Mouse (Mus musculus): ENCODE data around the gene Hp. TPM values are rescaled to one million over a fixed set of nuclear protein-coding genes. Genes with fewer than 3 reads are reported as not detected.

The Hp gene
- polyA plus RNA-seq, 1 experiment from 2014 or later = 4.0 TPM

GRCm38 (mm10) chr8:109544049-109544448 is 34.9 kb downstream of the Hp start:
- peak overlapping the region; percentile 73 for H3K27ac ChIP-seq
- no peak overlapping the region for H3K4me2 ChIP-seq
- no peak for ATAC-seq (ENCODE audit: insufficient number of reproducible peaks, low FRiP score, low TSS enrichment, low read depth)
- peaks cover 32% of the 10 kb centered on the region for H3K36me3 ChIP-seq
- no peaks in the 10 kb centered on the region for H3K9me3 ChIP-seq
- H3K4me1 ChIP-seq = peaks cover 22% of the 10 kb centered on the region
- WGBS = 39% methylated on average over 3 of the region's 3 CpGs
- no peak overlapping the region for H3K4me3 ChIP-seq
- no peaks in the 10 kb centered on the region for H3K27me3 ChIP-seq
- no peak overlapping the region for H3K9ac ChIP-seq

- Histone ChIP-seq H3K4me2 (no peak overlapping the region), H3K9me3 (no peaks in the 10 kb centered on the region), H3K36me3 (peaks cover 20% of the 10 kb centered on the region), H3K27me3 (no peaks in the 10 kb centered on the region), H3K9ac (no peak overlapping the region), H3K4me3 (no peak overlapping the region), H3K27ac (peak overlapping the region; percentile 83), H3K4me1 (peaks cover 22% of the 10 kb centered on the region)
- WGBS = 36% methylated on average over 8 of the region's 8 CpGs
- peak; percentile 55 for ATAC-seq (ENCODE audit: insufficient number of reproducible peaks, low FRiP score, low TSS enrichment, low read depth)
These were observed 36.0 kb downstream of the Hp start for GRCm38 (mm10) chr8:109542748-109543519.

GRCm38 (mm10) chr8:109542165-109542564 is 36.8 kb downstream of the Hp start:
- Histone ChIP-seq H3K27me3 (no peaks in the 10 kb centered on the region), H3K9ac (no peak overlapping the region), H3K36me3 (peaks cover 13% of the 10 kb centered on the region), H3K27ac (peak overlapping the region; percentile 83), H3K4me1 (peaks cover 22% of the 10 kb centered on the region), H3K4me3 (no peak overlapping the region), H3K9me3 (no peaks in the 10 kb centered on the region), H3K4me2 (no peak overlapping the region)
- ATAC-seq (ENCODE audit: insufficient number of reproducible peaks, low FRiP score, low TSS enrichment, low read depth) = no peak
- WGBS = 55% methylated on average over 5 of the region's 5 CpGs

- no peaks in the 10 kb centered on the region for H3K36me3 ChIP-seq
- no peak overlapping the region for H3K9ac ChIP-seq
- WGBS = 3% methylated on average over 5 of the region's 5 CpGs
- ATAC-seq (ENCODE audit: insufficient number of reproducible peaks, low FRiP score, low TSS enrichment, low read depth) = peak; percentile 71; the same call in 1 of the 2 replicates
- peak overlapping the region; percentile 19; the same call in 1 of the 2 replicates for H3K4me2 ChIP-seq
- H3K4me1 ChIP-seq = no peaks in the 10 kb centered on the region; the same call in 1 of the 2 replicates
- no peaks in the 10 kb centered on the region for H3K9me3 ChIP-seq
- no peak overlapping the region for H3K27ac ChIP-seq
- peak overlapping the region; percentile 13; the same call in 1 of the 2 replicates for H3K4me3 ChIP-seq
- H3K27me3 ChIP-seq = no peaks in the 10 kb centered on the region
These were observed 42.3 kb downstream of the Hp start for GRCm38 (mm10) chr8:109536703-109537102.

GRCm38 (mm10) chr8:109535140-109535990 is 43.6 kb downstream of the Hp start:
- Histone ChIP-seq H3K4me2 (no peak overlapping the region), H3K9me3 (no peaks in the 10 kb centered on the region), H3K36me3 (no peaks in the 10 kb centered on the region), H3K4me1 (no peaks in the 10 kb centered on the region), H3K27ac (no peak overlapping the region), H3K9ac (no peak overlapping the region), H3K27me3 (no peaks in the 10 kb centered on the region), H3K4me3 (no peak overlapping the region)
- WGBS = 88% methylated on average over 19 of the region's 19 CpGs
- ATAC-seq (ENCODE audit: insufficient number of reproducible peaks, low FRiP score, low TSS enrichment, low read depth) = no peak

Other genes starting within 250 kb of the Hp start
- 0.12 and 0.27 TPM in 2 replicates for gene Pmfbp1, start 85.1 kb downstream of the Hp start, polyA plus RNA-seq (2015; fragmentation: Nextera tagmentation; extraction: Ambion mirVana)
- 22.4 TPM in 2 replicates for gene Dhx38, start 13.3 kb downstream of the Hp start, polyA plus RNA-seq (2015; fragmentation: Nextera tagmentation; extraction: Ambion mirVana)
- 22.0 and 23.8 TPM in 2 replicates for gene Txnl4b, start 13.3 kb downstream of the Hp start, polyA plus RNA-seq (2015; fragmentation: Nextera tagmentation; extraction: Ambion mirVana)
- 37.7 and 41.8 TPM in 2 replicates for gene Dhodh, start 29.5 kb upstream of the Hp start, polyA plus RNA-seq (2015; fragmentation: Nextera tagmentation; extraction: Ambion mirVana)
- gene Pkd1l3, start 35.3 kb upstream of the Hp start, polyA plus RNA-seq (2015; fragmentation: Nextera tagmentation; extraction: Ambion mirVana) = 0.22 and 0.41 TPM in 2 replicates
- gene Ist1, start 114.1 kb upstream of the Hp start, polyA plus RNA-seq (2015; fragmentation: Nextera tagmentation; extraction: Ambion mirVana) = 145 and 153 TPM in 2 replicates
- 20.9 and 23.7 TPM in 2 replicates for gene Zfp821, start 126.4 kb upstream of the Hp start, polyA plus RNA-seq (2015; fragmentation: Nextera tagmentation; extraction: Ambion mirVana)
- gene Atxn1l, start 158.6 kb upstream of the Hp start, polyA plus RNA-seq (2015; fragmentation: Nextera tagmentation; extraction: Ambion mirVana) = 6.4 and 7.6 TPM in 2 replicates
- 33.0 and 38.1 TPM in 2 replicates for gene Ap1g1, start 199.4 kb upstream of the Hp start, polyA plus RNA-seq (2015; fragmentation: Nextera tagmentation; extraction: Ambion mirVana)

Data from limb, embryonic 15.5 days (tissue).